ENCODE assay signal across 8 mouse cellular contexts in the genomic region with DNA sequence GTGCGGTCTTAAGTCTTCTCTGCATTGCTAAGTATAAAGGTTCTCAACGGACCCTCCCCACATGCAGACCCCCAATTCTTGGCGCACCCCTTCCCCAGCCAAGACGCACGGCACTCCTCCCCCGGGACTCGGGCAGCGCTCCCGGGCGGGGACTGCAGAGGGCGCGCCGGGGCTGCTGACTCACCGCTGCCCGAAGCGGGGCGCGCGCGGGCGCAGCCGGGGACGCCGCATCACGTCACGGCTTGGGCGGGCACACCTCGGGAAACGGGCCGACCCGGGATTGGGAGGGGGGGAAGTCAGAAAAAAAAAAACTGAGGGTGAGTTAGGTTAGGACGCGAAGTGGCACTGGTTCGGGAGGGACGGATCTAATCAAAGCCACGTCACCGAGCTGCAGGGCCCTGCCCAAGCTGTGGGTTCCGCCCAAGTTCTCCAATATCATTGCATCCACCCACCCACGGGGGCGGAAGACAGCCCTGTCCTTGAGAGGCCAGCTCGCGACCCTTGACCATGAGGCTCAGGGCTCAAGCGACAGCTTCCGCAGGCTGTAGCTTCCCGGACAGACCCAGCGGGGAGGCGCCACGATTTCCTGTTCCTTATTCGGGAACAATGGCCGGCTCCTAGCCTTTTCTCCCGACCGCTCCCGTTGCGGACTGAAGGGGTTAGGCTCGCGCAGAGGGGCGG. TPM values are rescaled to one million over a fixed set of nuclear protein-coding genes. Genes with fewer than 3 reads are reported as not detected.
DNase-seq lines count a peak whose midpoint lies in the region; ATAC-seq and TF ChIP-seq lines count a peak whose summit lies in the region.

No protein-coding gene starts in this region.

- H3K4me1 ChIP-seq in forebrain, embryonic 10.5 days: peaks cover 77% of the 10 kb centered on the region
- H3K4me1 ChIP-seq in heart, embryonic 15.5 days (replicated peaks): peaks cover 66% of the 10 kb centered on the region
- peaks cover 50% of the 10 kb centered on the region for H3K4me1 ChIP-seq in liver, postnatal 0 days (ENCODE audit: insufficient read depth)
- peaks cover 66% of the 10 kb centered on the region for H3K4me1 ChIP-seq in neural tube, embryonic 15.5 days

- peak; percentile 89 to 92 for DNase-seq in CD8-positive naive resting alpha-beta T cell, adult 2 months (ENCODE audit: low read depth in 2 of 2, low spot score in 2 of 2)
- DNase-seq in c-Kit-positive CD71-negative TER-119-negative erythroid progenitor cells, embryonic 14.5 days (ENCODE audit: low read depth): peak; percentile 87
- DNase-seq in forebrain, embryonic 10.5 days (ENCODE audit: extremely low spot score, low spot score): peak; percentile 88
- DNase-seq in kidney, postnatal 25 days: peak; percentile 92 to 98
- peak; percentile 94 for DNase-seq in liver, postnatal 0 days
- DNase-seq in testis, postnatal 10 days (ENCODE audit: low spot score): peak; percentile 96

- H3K9ac ChIP-seq in heart, embryonic 15.5 days: peak overlapping the region; percentile 86
- H3K9ac ChIP-seq in liver, postnatal 0 days (replicated peaks): peak overlapping the region; percentile 70
- peak overlapping the region; percentile 96 for H3K9ac ChIP-seq in neural tube, embryonic 15.5 days (replicated peaks)

- peak overlapping the region; percentile 95 for H3K4me3 ChIP-seq in forebrain, embryonic 10.5 days
- H3K4me3 ChIP-seq in heart, embryonic 15.5 days: peak overlapping the region; percentile 76
- H3K4me3 ChIP-seq in liver, postnatal 0 days (ENCODE audit: low read depth, low read length): peak overlapping the region; percentile 90
- peak overlapping the region; percentile 93 for H3K4me3 ChIP-seq in neural tube, embryonic 15.5 days (replicated peaks)

- no peaks in the 10 kb centered on the region for H3K9me3 ChIP-seq in forebrain, embryonic 10.5 days
- H3K9me3 ChIP-seq in heart, embryonic 15.5 days (replicated peaks): no peaks in the 10 kb centered on the region
- H3K9me3 ChIP-seq in liver, postnatal 0 days (ENCODE audit: low read length): no peaks in the 10 kb centered on the region
- H3K9me3 ChIP-seq in neural tube, embryonic 15.5 days (replicated peaks): no peaks in the 10 kb centered on the region

- no peaks in the 10 kb centered on the region for H3K27me3 ChIP-seq in forebrain, embryonic 10.5 days (ENCODE audit: poor library complexity, severe bottlenecking)
- H3K27me3 ChIP-seq in heart, embryonic 15.5 days: no peaks in the 10 kb centered on the region
- no peaks in the 10 kb centered on the region for H3K27me3 ChIP-seq in liver, postnatal 0 days (ENCODE audit: insufficient read depth, low read length)
- no peaks in the 10 kb centered on the region for H3K27me3 ChIP-seq in neural tube, embryonic 15.5 days (replicated peaks)

- peak; percentile 55; the same call in 1 of the 2 replicates for TF ChIP-seq EP300 in liver, postnatal 0 days (IDR thresholded peaks at IDR 0.05; ENCODE audit: low read depth)

- peak; percentile 50 for ATAC-seq in heart, embryonic 15.5 days (replicated peaks; ENCODE audit: insufficient number of reproducible peaks, insufficient read depth, low FRiP score, low read depth)
- ATAC-seq in liver, postnatal 0 days: peak; percentile 58
- ATAC-seq in neural tube, embryonic 15.5 days (ENCODE audit: low FRiP score): peak; percentile 61

- under 1% methylated on average over 57 of the region's 57 CpGs for WGBS in forebrain, embryonic 10.5 days
- under 1% methylated on average over 57 of the region's 57 CpGs for WGBS in heart, embryonic 15.5 days
- 5% methylated on average over 57 of the region's 57 CpGs for WGBS in liver, postnatal 0 days (ENCODE audit: insufficient replicate concordance)
- whole genome bisulfite sequencing in neural tube, embryonic 15.5 days: under 1% methylated on average over 55 of the region's 57 CpGs

- H3K27ac ChIP-seq in forebrain, embryonic 10.5 days: peak overlapping the region; percentile 99
- H3K27ac ChIP-seq in heart, embryonic 15.5 days: peak overlapping the region; percentile 100
- H3K27ac ChIP-seq in liver, postnatal 0 days (ENCODE audit: low read depth): peak overlapping the region; percentile 99
- H3K27ac ChIP-seq in neural tube, embryonic 15.5 days (replicated peaks): peak overlapping the region; percentile 100

- H3K36me3 ChIP-seq in forebrain, embryonic 10.5 days (replicated peaks): peaks cover 76% of the 10 kb centered on the region
- H3K36me3 ChIP-seq in heart, embryonic 15.5 days: peaks cover 42% of the 10 kb centered on the region
- peaks cover 41% of the 10 kb centered on the region for H3K36me3 ChIP-seq in liver, postnatal 0 days (replicated peaks; ENCODE audit: insufficient read depth, low read length)
- H3K36me3 ChIP-seq in neural tube, embryonic 15.5 days: peaks cover 41% of the 10 kb centered on the region

- peak overlapping the region; percentile 80 for H3K4me2 ChIP-seq in heart, embryonic 15.5 days
- peak overlapping the region; percentile 96 for H3K4me2 ChIP-seq in liver, postnatal 0 days (ENCODE audit: low read depth, low read length)
- peak overlapping the region; percentile 94 for H3K4me2 ChIP-seq in neural tube, embryonic 15.5 days

- TF ChIP-seq CTCF in liver, postnatal 0 days (IDR thresholded peaks at IDR 0.05; ENCODE audit: low read depth): peak; percentile 75

RNA-seq across cellular contexts. Expression of a gene that starts 0.7 kb away (rescaled TPM):
- 19.1 and 19.8 TPM in 2 replicates for polyA plus RNA-seq in forebrain, embryonic 10.5 days (2016; fragmentation: Nextera tagmentation; extraction: Ambion mirVana)
- polyA plus RNA-seq in heart, embryonic 15.5 days (2015; fragmentation: Nextera tagmentation; extraction: Ambion mirVana): 11.6 and 16.8 TPM in 2 replicates
- polyA plus RNA-seq in liver, postnatal 0 days (2015; fragmentation: Nextera tagmentation; extraction: Ambion mirVana): 3.0 and 4.3 TPM in 2 replicates
- polyA plus RNA-seq in neural tube, embryonic 15.5 days (2015; fragmentation: Nextera tagmentation; extraction: Ambion mirVana): 19.4 and 20.5 TPM in 2 replicates

RNA-seq across cellular contexts. Expression of a gene that starts 8.1 kb away (rescaled TPM):
- 6.8 and 7.3 TPM in 2 replicates for polyA plus RNA-seq in forebrain, embryonic 10.5 days (2016; fragmentation: Nextera tagmentation; extraction: Ambion mirVana)
- polyA plus RNA-seq in heart, embryonic 15.5 days (2015; fragmentation: Nextera tagmentation; extraction: Ambion mirVana): 1.7 and 2.9 TPM in 2 replicates
- polyA plus RNA-seq in liver, postnatal 0 days (2015; fragmentation: Nextera tagmentation; extraction: Ambion mirVana): 0.11 and 0.18 TPM in 2 replicates
- polyA plus RNA-seq in neural tube, embryonic 15.5 days (2015; fragmentation: Nextera tagmentation; extraction: Ambion mirVana): 91.9 and 93.0 TPM in 2 replicates

RNA-seq across cellular contexts. Expression of a gene that starts 10.3 kb away (rescaled TPM):
- polyA plus RNA-seq in forebrain, embryonic 10.5 days (2016; fragmentation: Nextera tagmentation; extraction: Ambion mirVana): 495 and 498 TPM in 2 replicates
- polyA plus RNA-seq in heart, embryonic 15.5 days (2015; fragmentation: Nextera tagmentation; extraction: Ambion mirVana): 861 and 962 TPM in 2 replicates
- polyA plus RNA-seq in liver, postnatal 0 days (2015; fragmentation: Nextera tagmentation; extraction: Ambion mirVana): 537 and 576 TPM in 2 replicates
- 553 and 558 TPM in 2 replicates for polyA plus RNA-seq in neural tube, embryonic 15.5 days (2015; fragmentation: Nextera tagmentation; extraction: Ambion mirVana)

RNA-seq across cellular contexts. Expression of a gene that starts 17.0 kb away (rescaled TPM):
- polyA plus RNA-seq in forebrain, embryonic 10.5 days (2016; fragmentation: Nextera tagmentation; extraction: Ambion mirVana): 90.9 and 116 TPM in 2 replicates
- 86.7 and 90.2 TPM in 2 replicates for polyA plus RNA-seq in heart, embryonic 15.5 days (2015; fragmentation: Nextera tagmentation; extraction: Ambion mirVana)
- polyA plus RNA-seq in liver, postnatal 0 days (2015; fragmentation: Nextera tagmentation; extraction: Ambion mirVana): 87.0 and 93.3 TPM in 2 replicates
- polyA plus RNA-seq in neural tube, embryonic 15.5 days (2015; fragmentation: Nextera tagmentation; extraction: Ambion mirVana): 284 and 345 TPM in 2 replicates

RNA-seq across cellular contexts. Expression of a gene that starts 24.0 kb away (rescaled TPM):
- polyA plus RNA-seq in forebrain, embryonic 10.5 days (2016; fragmentation: Nextera tagmentation; extraction: Ambion mirVana): 9.8 and 10.7 TPM in 2 replicates
- 7.7 and 9.1 TPM in 2 replicates for polyA plus RNA-seq in heart, embryonic 15.5 days (2015; fragmentation: Nextera tagmentation; extraction: Ambion mirVana)
- polyA plus RNA-seq in liver, postnatal 0 days (2015; fragmentation: Nextera tagmentation; extraction: Ambion mirVana): 6.7 and 6.8 TPM in 2 replicates
- polyA plus RNA-seq in neural tube, embryonic 15.5 days (2015; fragmentation: Nextera tagmentation; extraction: Ambion mirVana): 13.5 and 14.3 TPM in 2 replicates

Comparison
In these comparisons a context has a peak if more than half of its experiments do, and no peak if none do; other contexts are left out.
1. Peak in every context shown above with its lines: DNase-seq, ATAC-seq, H3K4me3 ChIP-seq and H3K27ac ChIP-seq.
2. RNA of a gene that starts 8.1 kb away (polyA plus RNA-seq): 91.9 to 93.0 TPM in neural tube, embryonic 15.5 days; 6.8 to 7.3 TPM in forebrain, embryonic 10.5 days, 1.7 to 2.9 TPM in heart, embryonic 15.5 days and 0.11 to 0.18 TPM in liver, postnatal 0 days; every median in the first group is over 10 times any median in the second.